19 mouse cellular contexts compared by ENCODE assay signal in the genomic region with DNA sequence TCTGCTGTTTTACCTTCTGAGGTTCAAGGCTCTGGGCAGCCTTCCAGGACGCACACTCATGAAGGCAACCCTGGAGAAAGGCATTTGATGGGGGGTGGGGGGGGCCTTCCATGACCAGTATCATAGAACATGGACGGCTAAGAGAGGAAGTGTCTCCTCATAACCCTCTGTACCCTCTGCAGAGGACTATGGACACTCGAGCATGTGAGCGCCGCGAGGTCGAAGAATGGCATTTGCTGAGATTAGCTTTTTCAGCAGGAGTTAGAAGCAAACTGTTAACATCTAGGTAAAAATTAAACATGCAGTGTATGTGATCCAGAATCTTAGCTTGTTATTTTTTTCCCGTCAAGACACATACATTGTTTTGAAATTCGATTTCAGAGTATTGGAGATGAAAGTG.
DNase-seq lines count a peak whose midpoint lies in the region; ATAC-seq and TF ChIP-seq lines count a peak whose summit lies in the region.
"Had no signal": no experiment of that assay in that cellular context is flagged by ENCODE, and none has a peak within 500 bp of the region (broad histone marks: within the 10 kb centered on the region; RNA-seq: fewer than 3 reads in every experiment).

No protein-coding gene starts in this region.

- TF ChIP-seq CTCF in kidney, postnatal 0 days (IDR thresholded peaks at IDR 0.05; ENCODE audit: low read depth): no peak
- TF ChIP-seq CTCF in thymus, adult 2 months (IDR thresholded peaks at IDR 0.05; ENCODE audit: borderline replicate concordance, control insufficient read depth, extremely low read depth, insufficient read depth, low read length, poor library complexity): no peak

- H3K4me3 ChIP-seq in kidney, embryonic 14.5 days (ENCODE audit: low read length): no peak overlapping the region
- H3K4me3 ChIP-seq in kidney, postnatal 0 days (replicated peaks; ENCODE audit: low read depth, low read length): no peak overlapping the region
- no peak overlapping the region for H3K4me3 ChIP-seq in thymus, adult 2 months (ENCODE audit: control insufficient read depth, insufficient read depth, low read length)
- H3K4me3 ChIP-seq: embryonic facial prominence, embryonic 10.5 days; forebrain, embryonic 10.5 days; forebrain, embryonic 15.5 days; heart, adult 2 months; heart, embryonic 15.5 days had no signal

- no peaks in the 10 kb centered on the region for H3K27me3 ChIP-seq in kidney, embryonic 14.5 days (ENCODE audit: control insufficient read depth, insufficient read depth, low read length)
- H3K27me3 ChIP-seq in kidney, postnatal 0 days (ENCODE audit: insufficient read depth, low read length): no peaks in the 10 kb centered on the region
- no peaks in the 10 kb centered on the region for H3K27me3 ChIP-seq in thymus, adult 2 months (ENCODE audit: control insufficient read depth, insufficient read depth, low read length)
- H3K27me3 ChIP-seq: CH12.LX; forebrain, embryonic 15.5 days; heart, embryonic 15.5 days; Patski had no signal

- H3K9ac ChIP-seq in kidney, embryonic 14.5 days (ENCODE audit: low read depth, low read length): no peak overlapping the region
- H3K9ac ChIP-seq in kidney, postnatal 0 days (ENCODE audit: low read depth, low read length): no peak overlapping the region
- H3K9ac ChIP-seq: forebrain, embryonic 15.5 days; heart, embryonic 15.5 days; hindbrain, embryonic 14.5 days had no signal

- TF ChIP-seq POLR2A in thymus, adult 2 months (IDR thresholded peaks at IDR 0.05; ENCODE audit: control insufficient read depth, extremely low read depth, insufficient read depth, low read length, poor library complexity): no peak

- H3K9me3 ChIP-seq in kidney, embryonic 14.5 days (ENCODE audit: control insufficient read depth, low read length): no peaks in the 10 kb centered on the region
- no peaks in the 10 kb centered on the region for H3K9me3 ChIP-seq in kidney, postnatal 0 days (replicated peaks; ENCODE audit: low read length)
- H3K9me3 ChIP-seq: embryonic facial prominence, embryonic 10.5 days; forebrain, embryonic 10.5 days; forebrain, embryonic 15.5 days; heart, embryonic 15.5 days had no signal

- DNase-seq in kidney, adult 18-20 months: peak; percentile 83
- DNase-seq in kidney, postnatal 0 days (ENCODE audit: low spot score): peak; percentile 8
- peak; percentile 82 to 88 for DNase-seq in kidney, postnatal 36 days
- no peak for DNase-seq in thymus, adult 2 months
- DNase-seq in embryo, embryonic 9.5 days (ENCODE audit: extremely low spot score): no peak
- DNase-seq in yolk sac, embryonic 10.5 days (ENCODE audit: low spot score): no peak
- DNase-seq: cerebellum, adult 18-20 months; cerebellum, adult 9-11 months; cerebellum, postnatal 36 days had no signal

- no peak overlapping the region for H3K27ac ChIP-seq in kidney, embryonic 14.5 days (ENCODE audit: low read depth, low read length)
- H3K27ac ChIP-seq in kidney, postnatal 0 days: no peak overlapping the region
- no peak overlapping the region for H3K27ac ChIP-seq in thymus, adult 2 months (ENCODE audit: control insufficient read depth, insufficient read depth, low read length)
- H3K27ac ChIP-seq: embryonic facial prominence, embryonic 10.5 days; forebrain, embryonic 10.5 days; forebrain, embryonic 15.5 days; heart, adult 2 months; heart, embryonic 15.5 days; hindbrain, embryonic 14.5 days had no signal

- H3K36me3 ChIP-seq in kidney, embryonic 14.5 days (ENCODE audit: control insufficient read depth, insufficient read depth, low read length): no peaks in the 10 kb centered on the region
- no peaks in the 10 kb centered on the region for H3K36me3 ChIP-seq in kidney, postnatal 0 days (ENCODE audit: insufficient read depth, low read length)
- no peaks in the 10 kb centered on the region for H3K36me3 ChIP-seq in thymus, adult 2 months (ENCODE audit: control insufficient read depth, insufficient read depth, low read length)
- H3K36me3 ChIP-seq: embryonic facial prominence, embryonic 10.5 days; forebrain, embryonic 10.5 days; forebrain, embryonic 15.5 days; heart, embryonic 15.5 days had no signal

- H3K4me1 ChIP-seq in kidney, embryonic 14.5 days (ENCODE audit: control insufficient read depth, insufficient read depth, low read length): no peaks in the 10 kb centered on the region
- H3K4me1 ChIP-seq in kidney, postnatal 0 days (replicated peaks; ENCODE audit: insufficient read depth, low read length): no peaks in the 10 kb centered on the region
- H3K4me1 ChIP-seq in thymus, adult 2 months (replicated peaks; ENCODE audit: control insufficient read depth, insufficient read depth, low read length): no peaks in the 10 kb centered on the region
- H3K4me1 ChIP-seq: forebrain, embryonic 10.5 days had no signal

- no peak overlapping the region for H3K4me2 ChIP-seq in kidney, embryonic 14.5 days (replicated peaks; ENCODE audit: low read depth, low read length)
- H3K4me2 ChIP-seq in kidney, postnatal 0 days (ENCODE audit: low read length): no peak overlapping the region
- H3K4me2 ChIP-seq: forebrain, embryonic 15.5 days; heart, embryonic 11.5 days; heart, embryonic 15.5 days; hindbrain, embryonic 14.5 days had no signal

- 87% methylated on average over 9 of the region's 9 CpGs for WGBS in kidney, embryonic 14.5 days
- 79% methylated on average over 9 of the region's 9 CpGs for WGBS in kidney, postnatal 0 days
- 94% methylated on average over 9 of the region's 9 CpGs for WGBS in thymus, adult 2 months

- no peak for ATAC-seq in kidney, embryonic 14.5 days (ENCODE audit: low FRiP score, low TSS enrichment)
- ATAC-seq in kidney, postnatal 0 days (replicated peaks; ENCODE audit: low FRiP score, low read depth): peak; percentile 66
- ATAC-seq: forebrain, embryonic 15.5 days; Patski had no signal

Comparison
In these comparisons a context has a peak if more than half of its experiments do, and no peak if none do; other contexts are left out.
1. DNase-seq: peak in kidney, adult 18-20 months (single experiment), kidney, postnatal 0 days (single experiment) and kidney, postnatal 36 days (2 of 2); none in thymus, adult 2 months (single experiment), embryo, embryonic 9.5 days (single experiment) and yolk sac, embryonic 10.5 days (single experiment).